9 mouse cellular contexts compared by ENCODE assay signal in the genomic region with DNA sequence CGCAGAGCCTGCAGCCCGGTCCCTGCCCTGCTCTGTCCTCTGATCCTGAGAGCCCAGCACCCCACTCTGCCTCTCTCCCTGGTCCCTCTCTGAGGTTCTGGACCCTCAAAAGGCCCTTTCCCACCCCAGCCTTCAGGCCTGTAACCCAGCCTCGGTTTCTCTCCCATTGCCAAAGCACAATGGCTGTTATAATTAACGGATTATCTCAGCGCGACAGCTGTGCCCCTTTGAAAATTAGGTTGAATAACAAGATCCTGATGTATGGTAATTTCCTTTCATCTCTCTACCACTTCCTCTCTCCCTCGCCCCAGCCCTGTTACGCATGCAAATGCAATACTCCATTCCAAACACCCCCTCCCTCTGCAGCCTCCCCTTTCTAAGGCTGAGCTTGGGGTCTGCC. TPM values are rescaled to one million over a fixed set of nuclear protein-coding genes. Genes with fewer than 3 reads are reported as not detected.
DNase-seq lines count a peak whose midpoint lies in the region; ATAC-seq and TF ChIP-seq lines count a peak whose summit lies in the region.
"Had no signal": no experiment of that assay in that cellular context is flagged by ENCODE, and none has a peak within 500 bp of the region (broad histone marks: within the 10 kb centered on the region; RNA-seq: fewer than 3 reads in every experiment).

No protein-coding gene starts in this region.

- peaks cover 93% of the 10 kb centered on the region for H3K27me3 ChIP-seq in CH12.LX (replicated peaks)
- H3K27me3 ChIP-seq in embryonic facial prominence, embryonic 10.5 days (replicated peaks; ENCODE audit: low read depth, poor library complexity, severe bottlenecking), result peaks cover 79% of the 10 kb centered on the region
- H3K27me3 ChIP-seq in hindbrain, embryonic 14.5 days (ENCODE audit: control insufficient read depth, insufficient read depth, low read length), result no peaks in the 10 kb centered on the region
- no peaks in the 10 kb centered on the region for H3K27me3 ChIP-seq in neural tube, embryonic 14.5 days (ENCODE audit: control insufficient read depth, insufficient read depth, low read length)
- peaks cover 75% of the 10 kb centered on the region for H3K27me3 ChIP-seq in heart, embryonic 12.5 days (replicated peaks)

- no peak for TF ChIP-seq CTCF in CH12.LX (conservative IDR thresholded peaks at IDR 0.05 in 1 of 2, IDR thresholded peaks at IDR 0.05 in 1 of 2; ENCODE audit: low read depth in 2 of 2, low read length in 2 of 2)

- TF ChIP-seq EP300 in CH12.LX (IDR thresholded peaks at IDR 0.05; ENCODE audit: low read length), result no peak

- no peaks in the 10 kb centered on the region for H3K36me3 ChIP-seq in CH12.LX (replicated peaks in 1 of 2; ENCODE audit: control insufficient read depth in 1 of 2, insufficient read depth in 1 of 2, low read length in 1 of 2)
- no peaks in the 10 kb centered on the region for H3K36me3 ChIP-seq in embryonic facial prominence, embryonic 10.5 days (replicated peaks)
- no peaks in the 10 kb centered on the region for H3K36me3 ChIP-seq in hindbrain, embryonic 14.5 days (replicated peaks; ENCODE audit: control insufficient read depth, insufficient read depth)
- H3K36me3 ChIP-seq in neural tube, embryonic 14.5 days (ENCODE audit: control insufficient read depth, insufficient read depth, low read length), result no peaks in the 10 kb centered on the region
- H3K36me3 ChIP-seq in heart, embryonic 12.5 days, result no peaks in the 10 kb centered on the region

- no peaks in the 10 kb centered on the region for H3K79me2 ChIP-seq in CH12.LX (replicated peaks; ENCODE audit: control insufficient read depth, extremely low read depth, insufficient read depth, poor library complexity, severe bottlenecking)

- TF ChIP-seq POLR2A in CH12.LX (IDR thresholded peaks at IDR 0.05; ENCODE audit: low read depth, low read length), result no peak

- H3K9ac ChIP-seq in CH12.LX (ENCODE audit: insufficient read depth, low read depth), result no peak overlapping the region
- H3K9ac ChIP-seq in hindbrain, embryonic 14.5 days, result 0 out of 2 replicates have a peak overlapping the region, but pooled peaks have one; percentile 13
- H3K9ac ChIP-seq in neural tube, embryonic 14.5 days (replicated peaks; ENCODE audit: low read depth, low read length), result no peak overlapping the region
- no peak overlapping the region for H3K9ac ChIP-seq in heart, embryonic 12.5 days

- no peaks in the 10 kb centered on the region for H3K9me3 ChIP-seq in CH12.LX (replicated peaks; ENCODE audit: low read length)
- H3K9me3 ChIP-seq in embryonic facial prominence, embryonic 10.5 days, result no peaks in the 10 kb centered on the region
- H3K9me3 ChIP-seq in hindbrain, embryonic 14.5 days (ENCODE audit: control insufficient read depth, low read length), result no peaks in the 10 kb centered on the region
- no peaks in the 10 kb centered on the region for H3K9me3 ChIP-seq in neural tube, embryonic 14.5 days (ENCODE audit: control insufficient read depth, low read length)
- H3K9me3 ChIP-seq in heart, embryonic 12.5 days (replicated peaks), result no peaks in the 10 kb centered on the region

- H3K27ac ChIP-seq in CH12.LX (ENCODE audit: insufficient read depth, low read depth), result no peak overlapping the region
- H3K27ac ChIP-seq in embryonic facial prominence, embryonic 10.5 days (replicated peaks), result peak overlapping the region; percentile 66
- peak overlapping the region; percentile 71 for H3K27ac ChIP-seq in hindbrain, embryonic 14.5 days
- H3K27ac ChIP-seq in neural tube, embryonic 14.5 days (ENCODE audit: low read depth, low read length), result 0 out of 2 replicates have a peak overlapping the region, but pooled peaks have one; percentile 49
- no peak overlapping the region for H3K27ac ChIP-seq in heart, embryonic 12.5 days (ENCODE audit: poor library complexity, severe bottlenecking)

- 21% methylated on average over 8 of the region's 8 CpGs for WGBS in embryonic facial prominence, embryonic 10.5 days
- WGBS in hindbrain, embryonic 14.5 days, result 21% methylated on average over 8 of the region's 8 CpGs
- WGBS in neural tube, embryonic 14.5 days, result 17% methylated on average over 8 of the region's 8 CpGs
- WGBS in heart, embryonic 12.5 days, result 33% methylated on average over 8 of the region's 8 CpGs

- TF ChIP-seq RAD21 in CH12.LX (IDR thresholded peaks at IDR 0.05; ENCODE audit: low read depth, low read length), result no peak

- no peak overlapping the region for H3K4me3 ChIP-seq in CH12.LX (replicated peaks in 1 of 3; ENCODE audit: low read depth in 2 of 3, low read length in 2 of 3, poor library complexity in 1 of 3)
- no peak overlapping the region for H3K4me3 ChIP-seq in embryonic facial prominence, embryonic 10.5 days
- no peak overlapping the region for H3K4me3 ChIP-seq in hindbrain, embryonic 14.5 days (replicated peaks; ENCODE audit: low read length)
- H3K4me3 ChIP-seq in neural tube, embryonic 14.5 days (ENCODE audit: low read depth, low read length), result no peak overlapping the region
- no peak overlapping the region for H3K4me3 ChIP-seq in heart, embryonic 12.5 days

- dilution Hi-C loops in CH12.LX (cut with MboI; ENCODE audit: extremely low pct_ligation_motif_present, extremely low pct_unique_long_range_greater_than_20kb, low sequenced_read_pairs), result no loop called here

- DNase-seq in CH12.LX (ENCODE audit: extremely low read depth), result no peak
- DNase-seq in embryonic facial prominence, embryonic 10.5 days (ENCODE audit: low spot score), result no peak
- DNase-seq in hindbrain, embryonic 14.5 days (ENCODE audit: low spot score), result peak; percentile 50
- no peak for DNase-seq in kidney, postnatal 25 days
- no peak for DNase-seq in layer of hippocampus, postnatal 25 days (ENCODE audit: extremely low spot score in 1 of 2, low spot score in 1 of 2)
- no peak for DNase-seq in heart, adult 11 months

- no peak overlapping the region for H3K4me2 ChIP-seq in CH12.LX (ENCODE audit: insufficient read depth, low read depth, poor library complexity, severe bottlenecking)
- H3K4me2 ChIP-seq in hindbrain, embryonic 14.5 days (replicated peaks), result no peak overlapping the region
- no peak overlapping the region for H3K4me2 ChIP-seq in neural tube, embryonic 14.5 days (ENCODE audit: low read depth, low read length)
- no peak overlapping the region for H3K4me2 ChIP-seq in heart, embryonic 12.5 days

- ATAC-seq in hindbrain, embryonic 14.5 days (ENCODE audit: low FRiP score), result 0 out of 2 replicates have a peak, but pooled peaks have one; percentile 24
- ATAC-seq in neural tube, embryonic 14.5 days (ENCODE audit: low read depth), result no peak
- ATAC-seq in heart, embryonic 12.5 days (ENCODE audit: insufficient number of reproducible peaks, low FRiP score), result no peak
- ATAC-seq: lung, postnatal 0 days had no signal

- in situ Hi-C loops in CH12.LX (cut with MboI; ENCODE audit: low pct_ligation_motif_present, low pct_unique_long_range_greater_than_20kb, low sequenced_read_pairs), result no loop called here

- H3K4me1 ChIP-seq in CH12.LX (ENCODE audit: control insufficient read depth in 1 of 2, insufficient read depth in 2 of 2), result peaks cover 0 to 10% of the 10 kb centered on the region in 2 experiments; a peak in 2 of 4 replicates
- peaks cover 68% of the 10 kb centered on the region for H3K4me1 ChIP-seq in embryonic facial prominence, embryonic 10.5 days
- H3K4me1 ChIP-seq in hindbrain, embryonic 14.5 days (replicated peaks; ENCODE audit: control insufficient read depth, insufficient read depth, low read length), result peaks cover 57% of the 10 kb centered on the region
- H3K4me1 ChIP-seq in neural tube, embryonic 14.5 days (ENCODE audit: control insufficient read depth, insufficient read depth, low read length), result peaks cover 29% of the 10 kb centered on the region
- peaks cover 8% of the 10 kb centered on the region for H3K4me1 ChIP-seq in heart, embryonic 12.5 days (replicated peaks)

TF ChIP-seq in CH12.LX, 34 proteins besides CTCF, POLR2A, EP300 and RAD21:
- no peak for TF ChIP-seq BHLHE40 (IDR thresholded peaks at IDR 0.05; ENCODE audit: low read depth, low read length)
- no peak for TF ChIP-seq ELF1 (IDR thresholded peaks at IDR 0.05; ENCODE audit: low read depth, low read length)
- TF ChIP-seq MAZ (IDR thresholded peaks at IDR 0.05; ENCODE audit: low read depth, low read length), result 0 out of 2 replicates have a peak, but pooled peaks have one; percentile 16

RNA-seq across cellular contexts. Expression of a gene that starts 35.1 kb away (rescaled TPM):
- not detected in 2 replicates for total RNA-seq in CH12.LX (2012; rRNA removed)
- total RNA-seq in CH12.LX (2014; rRNA removed), result not detected in 2 replicates
- polyA plus RNA-seq in CH12.LX (2012; ENCODE audit: insufficient read length, low read depth), result 0.06 TPM in 1 of 2 replicates, not detected in the other
- 0.05 and 0.16 TPM in 2 replicates for polyA plus RNA-seq in embryonic facial prominence, embryonic 10.5 days (2016; fragmentation: Nextera tagmentation; extraction: Ambion mirVana)
- polyA plus RNA-seq in hindbrain, embryonic 14.5 days (2014; fragmentation: Nextera tagmentation; extraction: Ambion mirVana), result 6.0 and 8.5 TPM in 2 replicates
- 4.1 and 6.8 TPM in 2 replicates for polyA plus RNA-seq in neural tube, embryonic 14.5 days (2014; fragmentation: Nextera tagmentation; extraction: Ambion mirVana)
- 100 to 1,000 TPM; 175 to 188 TPM for total RNA-seq in layer of hippocampus, postnatal 25 days (2021)
- not detected in 2 replicates for polyA plus RNA-seq in heart, embryonic 12.5 days (2016; fragmentation: Nextera tagmentation; extraction: Ambion mirVana)

Comparison
In these comparisons a context has a peak if more than half of its experiments do, and no peak if none do; other contexts are left out.
1. H3K27ac ChIP-seq: peak in embryonic facial prominence, embryonic 10.5 days (single experiment), hindbrain, embryonic 14.5 days (single experiment) and neural tube, embryonic 14.5 days (single experiment); none in CH12.LX (single experiment) and heart, embryonic 12.5 days (single experiment).